ENCODE assay signal across 9 mouse cellular contexts in genomic region chr5:31194486-31195485, GRCm38 (mm10). TPM values are rescaled to one million over a fixed set of nuclear protein-coding genes. Genes with fewer than 3 reads are reported as not detected.
DNase-seq lines count a peak whose midpoint lies in the region; ATAC-seq lines count a peak whose summit lies in the region.
"Had no signal": no experiment of that assay in that cellular context is flagged by ENCODE, and none has a peak within 500 bp of the region (broad histone marks: within the 10 kb centered on the region; RNA-seq: fewer than 3 reads in every experiment).

No protein-coding gene starts in this region.

- peak overlapping the region; percentile 80 for H3K4me2 ChIP-seq in heart, embryonic 13.5 days
- H3K4me2 ChIP-seq in hindbrain, embryonic 15.5 days: peak overlapping the region; percentile 75; the same call in 1 of the 2 replicates
- H3K4me2 ChIP-seq in midbrain, embryonic 12.5 days (replicated peaks): peak overlapping the region; percentile 90

- no peaks in the 10 kb centered on the region for H3K9me3 ChIP-seq in heart, embryonic 13.5 days
- H3K9me3 ChIP-seq in hindbrain, embryonic 15.5 days: no peaks in the 10 kb centered on the region
- H3K9me3 ChIP-seq in midbrain, embryonic 12.5 days: no peaks in the 10 kb centered on the region

- DNase-seq in heart, adult 18-20 months: no peak
- DNase-seq in R1 (ENCODE audit: low read depth, low spot score): peak; percentile 88
- DNase-seq in urinary bladder, adult 18-20 months (ENCODE audit: low spot score in 2 of 2): no peak
- DNase-seq in adrenal gland, adult 18-20 months (ENCODE audit: low spot score in 2 of 2): no peak
- DNase-seq in frontal cortex, adult 2 months (ENCODE audit: extremely low spot score in 1 of 2, low spot score in 1 of 2): no peak
- DNase-seq: kidney, adult 2 months had no signal

- no peaks in the 10 kb centered on the region for H3K27me3 ChIP-seq in heart, embryonic 13.5 days (replicated peaks)
- no peaks in the 10 kb centered on the region for H3K27me3 ChIP-seq in hindbrain, embryonic 15.5 days
- no peaks in the 10 kb centered on the region for H3K27me3 ChIP-seq in midbrain, embryonic 12.5 days

- H3K27ac ChIP-seq in heart, embryonic 13.5 days (replicated peaks): no peak overlapping the region
- H3K27ac ChIP-seq in hindbrain, embryonic 15.5 days (replicated peaks): no peak overlapping the region
- H3K27ac ChIP-seq in midbrain, embryonic 12.5 days (replicated peaks): no peak overlapping the region

- peak overlapping the region; percentile 75 for H3K4me3 ChIP-seq in heart, embryonic 13.5 days
- peak overlapping the region; percentile 72; the same call in 1 of the 2 replicates for H3K4me3 ChIP-seq in hindbrain, embryonic 15.5 days
- peak overlapping the region; percentile 90 for H3K4me3 ChIP-seq in midbrain, embryonic 12.5 days

- H3K4me1 ChIP-seq in heart, embryonic 13.5 days: peaks cover 23% of the 10 kb centered on the region
- H3K4me1 ChIP-seq in hindbrain, embryonic 15.5 days (replicated peaks): peaks cover 21% of the 10 kb centered on the region
- peaks cover 20% of the 10 kb centered on the region for H3K4me1 ChIP-seq in midbrain, embryonic 12.5 days

- ATAC-seq in heart, embryonic 13.5 days (ENCODE audit: extremely low read depth, insufficient number of reproducible peaks, low FRiP score, low TSS enrichment): no peak
- ATAC-seq in hindbrain, embryonic 15.5 days (ENCODE audit: low FRiP score, low read depth): no peak
- no peak for ATAC-seq in midbrain, embryonic 12.5 days (ENCODE audit: low FRiP score, low read depth)

- H3K9ac ChIP-seq in heart, embryonic 13.5 days: peak overlapping the region; percentile 94
- H3K9ac ChIP-seq in hindbrain, embryonic 15.5 days: no peak overlapping the region
- H3K9ac ChIP-seq in midbrain, embryonic 12.5 days (replicated peaks): no peak overlapping the region

- WGBS in heart, embryonic 13.5 days: 88% methylated on average over 16 of the region's 16 CpGs
- WGBS in hindbrain, embryonic 15.5 days: 93% methylated on average over 16 of the region's 16 CpGs
- 91% methylated on average over 16 of the region's 16 CpGs for WGBS in midbrain, embryonic 12.5 days

- H3K36me3 ChIP-seq in heart, embryonic 13.5 days: peaks cover 74% of the 10 kb centered on the region
- H3K36me3 ChIP-seq in hindbrain, embryonic 15.5 days: peaks cover 64% of the 10 kb centered on the region
- H3K36me3 ChIP-seq in midbrain, embryonic 12.5 days: peaks cover 66% of the 10 kb centered on the region

RNA-seq across cellular contexts. Expression of gene Eif2b4, which starts 1.6 kb away (rescaled TPM):
- polyA plus RNA-seq in heart, embryonic 13.5 days (2015; fragmentation: Nextera tagmentation; extraction: Ambion mirVana): 52.3 and 55.9 TPM in 2 replicates
- total RNA-seq in heart, adult 18-20 months (2021): 10 to 100 TPM; 41.1 to 58.1 TPM
- polyA plus RNA-seq in hindbrain, embryonic 15.5 days (2015; fragmentation: Nextera tagmentation; extraction: Ambion mirVana): 76.1 and 86.9 TPM in 2 replicates
- polyA plus RNA-seq in midbrain, embryonic 12.5 days (2016; fragmentation: Nextera tagmentation; extraction: Ambion mirVana): 65.6 and 68.0 TPM in 2 replicates
- total RNA-seq in adrenal gland, adult 18-20 months (2021): 10 to 100 TPM; 54.9 to 69.8 TPM
- polyA plus RNA-seq in frontal cortex, adult 2 months (2012; rRNA removed): 50.6 and 63.3 TPM in 2 replicates

RNA-seq across cellular contexts. Expression of gene Snx17, which starts 1.8 kb away (rescaled TPM):
- polyA plus RNA-seq in heart, embryonic 13.5 days (2015; fragmentation: Nextera tagmentation; extraction: Ambion mirVana): 112 and 116 TPM in 2 replicates
- 10 to 100 TPM; 58.4 to 64.5 TPM for total RNA-seq in heart, adult 18-20 months (2021)
- 115 and 118 TPM in 2 replicates for polyA plus RNA-seq in hindbrain, embryonic 15.5 days (2015; fragmentation: Nextera tagmentation; extraction: Ambion mirVana)
- polyA plus RNA-seq in midbrain, embryonic 12.5 days (2016; fragmentation: Nextera tagmentation; extraction: Ambion mirVana): 141 and 153 TPM in 2 replicates
- 100 to 1,000 TPM; 103 to 108 TPM for total RNA-seq in adrenal gland, adult 18-20 months (2021)
- polyA plus RNA-seq in frontal cortex, adult 2 months (2012; rRNA removed): 86.9 and 89.2 TPM in 2 replicates

RNA-seq across cellular contexts. Expression of gene Zfp513, which starts 7.3 kb away (rescaled TPM):
- polyA plus RNA-seq in heart, embryonic 13.5 days (2015; fragmentation: Nextera tagmentation; extraction: Ambion mirVana): 7.3 and 7.5 TPM in 2 replicates
- 1 to 10 TPM; 7.6 to 8.5 TPM for total RNA-seq in heart, adult 18-20 months (2021)
- 16.2 and 17.4 TPM in 2 replicates for polyA plus RNA-seq in hindbrain, embryonic 15.5 days (2015; fragmentation: Nextera tagmentation; extraction: Ambion mirVana)
- polyA plus RNA-seq in midbrain, embryonic 12.5 days (2016; fragmentation: Nextera tagmentation; extraction: Ambion mirVana): 22.0 and 25.2 TPM in 2 replicates
- 10 to 100 TPM; 25.9 to 29.2 TPM for total RNA-seq in adrenal gland, adult 18-20 months (2021)
- polyA plus RNA-seq in frontal cortex, adult 2 months (2012; rRNA removed): 44.6 and 47.2 TPM in 2 replicates

RNA-seq across cellular contexts. Expression of gene Gtf3c2, which starts 14.8 kb away (rescaled TPM):
- 45.3 and 47.8 TPM in 2 replicates for polyA plus RNA-seq in heart, embryonic 13.5 days (2015; fragmentation: Nextera tagmentation; extraction: Ambion mirVana)
- total RNA-seq in heart, adult 18-20 months (2021): 10 to 100 TPM; 19.7 to 28.5 TPM
- polyA plus RNA-seq in hindbrain, embryonic 15.5 days (2015; fragmentation: Nextera tagmentation; extraction: Ambion mirVana): 62.9 and 67.1 TPM in 2 replicates
- polyA plus RNA-seq in midbrain, embryonic 12.5 days (2016; fragmentation: Nextera tagmentation; extraction: Ambion mirVana): 97.3 and 97.6 TPM in 2 replicates
- total RNA-seq in adrenal gland, adult 18-20 months (2021): 10 to 100 TPM; 43.8 to 55.2 TPM
- polyA plus RNA-seq in frontal cortex, adult 2 months (2012; rRNA removed): 80.3 and 89.9 TPM in 2 replicates

RNA-seq across cellular contexts. Expression of gene Gm29609, which starts 15.1 kb away (rescaled TPM):
- polyA plus RNA-seq in heart, embryonic 13.5 days (2015; fragmentation: Nextera tagmentation; extraction: Ambion mirVana): 0.46 and 2.6 TPM in 2 replicates
- total RNA-seq in heart, adult 18-20 months (2021): 1 to 10 TPM in 1 of 2 experiments, under 1 TPM in 1; 0.10 to 1.8 TPM
- 1.6 and 2.7 TPM in 2 replicates for polyA plus RNA-seq in hindbrain, embryonic 15.5 days (2015; fragmentation: Nextera tagmentation; extraction: Ambion mirVana)
- polyA plus RNA-seq in midbrain, embryonic 12.5 days (2016; fragmentation: Nextera tagmentation; extraction: Ambion mirVana): 1.3 and 3.6 TPM in 2 replicates
- total RNA-seq in adrenal gland, adult 18-20 months (2021): 1 to 10 TPM; 1.9 to 2.2 TPM
- polyA plus RNA-seq in frontal cortex, adult 2 months (2012; rRNA removed): 3.0 and 4.0 TPM in 2 replicates
